8 mouse cellular contexts compared by ENCODE assay signal in the genomic region with DNA sequence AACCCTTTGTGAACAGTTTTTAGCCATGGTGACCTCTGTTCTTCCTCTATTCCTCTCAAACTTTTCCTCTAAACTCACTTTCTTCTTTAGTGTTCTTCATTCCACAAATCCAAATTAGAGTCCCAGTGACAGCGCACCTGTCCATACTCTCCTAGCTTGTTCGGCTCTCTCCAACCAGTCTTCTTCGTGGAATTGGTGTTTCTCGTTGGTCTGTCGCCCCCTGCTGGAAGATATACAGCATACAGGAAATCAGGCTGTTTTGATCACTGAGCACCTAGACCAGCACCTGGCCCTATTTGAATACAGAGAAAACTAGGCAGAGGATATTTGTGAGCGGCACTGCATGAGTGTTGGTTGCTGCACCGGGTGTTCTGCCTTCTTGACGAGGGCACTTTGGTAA. TPM values are rescaled to one million over a fixed set of nuclear protein-coding genes. Genes with fewer than 3 reads are reported as not detected.
DNase-seq lines count a peak whose midpoint lies in the region; ATAC-seq lines count a peak whose summit lies in the region.

No protein-coding gene starts in this region.

- H3K4me1 ChIP-seq in kidney, embryonic 15.5 days, result no peaks in the 10 kb centered on the region

- intact Hi-C loops in heart, postnatal 14 days (cut with DNase I), result loop anchor here (2.0 to 10.0 kb wide), 3 partner anchors 260 to 728 kb away; partner anchors contain the start of gene Mamld1

- no peaks in the 10 kb centered on the region for H3K9me3 ChIP-seq in kidney, embryonic 15.5 days (replicated peaks)

- ATAC-seq in kidney, embryonic 15.5 days (replicated peaks; ENCODE audit: low FRiP score), result no peak
- peak; percentile 49 for ATAC-seq in activated CD4-positive, CD25-positive, alpha-beta regulatory T cell, adult 4 months
- peak; percentile 83 for ATAC-seq in megakaryocyte-erythroid progenitor cell, adult 5-6 weeks (replicated peaks; ENCODE audit: low FRiP score, low TSS enrichment, poor library complexity, severe bottlenecking)

- H3K4me3 ChIP-seq in kidney, embryonic 15.5 days (replicated peaks), result no peak overlapping the region

- H3K27ac ChIP-seq in kidney, embryonic 15.5 days, result no peak overlapping the region

- H3K4me2 ChIP-seq in kidney, embryonic 15.5 days, result no peak overlapping the region

- no peak overlapping the region for H3K9ac ChIP-seq in kidney, embryonic 15.5 days

- WGBS in kidney, embryonic 15.5 days, result 36% methylated on average over 8 of the region's 8 CpGs

- H3K36me3 ChIP-seq in kidney, embryonic 15.5 days, result no peaks in the 10 kb centered on the region
- peaks cover 1% of the 10 kb centered on the region; the same call in 1 of the 2 replicates for H3K36me3 ChIP-seq in splenic B cell, adult 2 months (ENCODE audit: control insufficient read depth, insufficient read depth, low read length, poor library complexity, severe bottlenecking)

- H3K27me3 ChIP-seq in kidney, embryonic 15.5 days, result 0 out of 2 replicates have a peak, but pooled peaks cover 3% of the 10 kb centered on the region
- no peaks in the 10 kb centered on the region for H3K27me3 ChIP-seq in splenic B cell, adult 2 months (ENCODE audit: control insufficient read depth, insufficient read depth, low read length, poor library complexity, severe bottlenecking)

- peak; percentile 21 for DNase-seq in kidney, adult 11 months
- peak; percentile 48 to 69 for DNase-seq in cerebellum, postnatal 25 days
- peak; percentile 29 to 59 for DNase-seq in heart, postnatal 14 days
- peak; percentile 8 for DNase-seq in layer of hippocampus, adult 9-11 months
- DNase-seq in splenic B cell, adult 2 months (ENCODE audit: low read depth, low spot score), result peak; percentile 67

RNA-seq across cellular contexts. Expression of gene Mtmr1, which starts 53.3 kb away (rescaled TPM):
- 8.7 and 9.3 TPM in 2 replicates for polyA plus RNA-seq in kidney, embryonic 15.5 days (2015; fragmentation: Nextera tagmentation; extraction: Ambion mirVana)
- 10 to 100 TPM in 1 of 2 experiments, 1 to 10 TPM in 1; 5.4 to 10.1 TPM for polyA plus RNA-seq in activated CD4-positive, CD25-positive, alpha-beta regulatory T cell, adult 4 months (2017; shearing (Covaris generic))
- 10 to 100 TPM; 25.4 to 27.2 TPM for total RNA-seq in heart, postnatal 14 days (2021)
- total RNA-seq in megakaryocyte-erythroid progenitor cell, adult 5-6 weeks (2014; fragmentation: Nextera tagmentation), result 18.2 and 20.3 TPM in 2 replicates
- total RNA-seq in megakaryocyte-erythroid progenitor cell, adult 5-6 weeks (2017), result 23.1 and 24.2 TPM in 2 replicates

Comparison
In these comparisons a context has a peak if more than half of its experiments do, and no peak if none do; other contexts are left out.
1. DNase-seq: peak in every context shown above with its lines; median percentile 67 in splenic B cell, adult 2 months; 58 in cerebellum, postnatal 25 days; 44 in heart, postnatal 14 days; 21 in kidney, adult 11 months; 8 in layer of hippocampus, adult 9-11 months.